Mouse (Mus musculus): ENCODE data around the gene Arl15. TPM values are rescaled to one million over a fixed set of nuclear protein-coding genes. Genes with fewer than 3 reads are reported as not detected.

Arl15 gene
- polyA plus RNA-seq, 1 experiment from 2014 or later, result 19.0 TPM

- Histone ChIP-seq H3K4me2 (replicated peaks; ENCODE audit: low read depth, low read length) (no peak overlapping the region), H3K9ac (ENCODE audit: low read depth, low read length) (no peak overlapping the region), H3K9me3 (ENCODE audit: control insufficient read depth, low read length) (no peaks in the 10 kb centered on the region), H3K27ac (ENCODE audit: low read depth, low read length) (no peak overlapping the region), H3K27me3 (ENCODE audit: control insufficient read depth, insufficient read depth, low read length) (peaks cover 2% of the 10 kb centered on the region; the same call in 1 of the 2 replicates), H3K4me1 (replicated peaks; ENCODE audit: control insufficient read depth, insufficient read depth, low read length) (no peaks in the 10 kb centered on the region), H3K4me3 (ENCODE audit: low read depth, low read length) (no peak overlapping the region), H3K36me3 (ENCODE audit: control insufficient read depth, insufficient read depth, low read length) (no peaks in the 10 kb centered on the region)
- DNase-seq (ENCODE audit: low spot score), result no peak
- 65% methylated on average over 6 of the region's 6 CpGs for WGBS
- no peak for ATAC-seq (ENCODE audit: low FRiP score)
These were observed 395.1 kb downstream of the Arl15 start for GRCm38 (mm10) chr13:114189441-114189840.

GRCm38 (mm10) chr13:114190898-114191297, 396.6 kb downstream of the Arl15 start:
- 93% methylated on average over 10 of the region's 10 CpGs for WGBS
- Histone ChIP-seq H3K4me1 (replicated peaks; ENCODE audit: control insufficient read depth, insufficient read depth, low read length) (no peaks in the 10 kb centered on the region), H3K9me3 (ENCODE audit: control insufficient read depth, low read length) (no peaks in the 10 kb centered on the region), H3K9ac (ENCODE audit: low read depth, low read length) (no peak overlapping the region), H3K4me3 (ENCODE audit: low read depth, low read length) (no peak overlapping the region), H3K36me3 (ENCODE audit: control insufficient read depth, insufficient read depth, low read length) (no peaks in the 10 kb centered on the region), H3K4me2 (replicated peaks; ENCODE audit: low read depth, low read length) (no peak overlapping the region), H3K27ac (ENCODE audit: low read depth, low read length) (no peak overlapping the region), H3K27me3 (ENCODE audit: control insufficient read depth, insufficient read depth, low read length) (peaks cover 2% of the 10 kb centered on the region; the same call in 1 of the 2 replicates)
- ATAC-seq (ENCODE audit: low FRiP score), result no peak
- no peak for DNase-seq (ENCODE audit: low spot score)

- DNase-seq (ENCODE audit: low spot score) (no peak), ATAC-seq (ENCODE audit: low FRiP score) (no peak)
- Histone ChIP-seq H3K27ac (ENCODE audit: low read depth, low read length) (no peak overlapping the region), H3K4me2 (replicated peaks; ENCODE audit: low read depth, low read length) (no peak overlapping the region), H3K4me1 (replicated peaks; ENCODE audit: control insufficient read depth, insufficient read depth, low read length) (no peaks in the 10 kb centered on the region), H3K4me3 (ENCODE audit: low read depth, low read length) (no peak overlapping the region), H3K9me3 (ENCODE audit: control insufficient read depth, low read length) (no peaks in the 10 kb centered on the region), H3K36me3 (ENCODE audit: control insufficient read depth, insufficient read depth, low read length) (no peaks in the 10 kb centered on the region), H3K27me3 (ENCODE audit: control insufficient read depth, insufficient read depth, low read length) (no peaks in the 10 kb centered on the region), H3K9ac (ENCODE audit: low read depth, low read length) (no peak overlapping the region)
- WGBS, result 87% methylated on average over 10 of the region's 10 CpGs
These were observed 404.0 kb downstream of the Arl15 start for GRCm38 (mm10) chr13:114198252-114198799.

- ATAC-seq (ENCODE audit: low FRiP score) (no peak), DNase-seq (ENCODE audit: low spot score) (no peak)
- no peak overlapping the region for H3K4me3 ChIP-seq (ENCODE audit: low read depth, low read length)
- WGBS, result 93% methylated on average over 6 of the region's 6 CpGs
- H3K4me2 ChIP-seq (replicated peaks; ENCODE audit: low read depth, low read length), result no peak overlapping the region
- no peak overlapping the region for H3K27ac ChIP-seq (ENCODE audit: low read depth, low read length)
- no peak overlapping the region for H3K9ac ChIP-seq (ENCODE audit: low read depth, low read length)
- H3K4me1 ChIP-seq (replicated peaks; ENCODE audit: control insufficient read depth, insufficient read depth, low read length), result no peaks in the 10 kb centered on the region
- H3K9me3 ChIP-seq (ENCODE audit: control insufficient read depth, low read length), result no peaks in the 10 kb centered on the region
- no peaks in the 10 kb centered on the region for H3K36me3 ChIP-seq (ENCODE audit: control insufficient read depth, insufficient read depth, low read length)
- no peaks in the 10 kb centered on the region for H3K27me3 ChIP-seq (ENCODE audit: control insufficient read depth, insufficient read depth, low read length)
These were observed 405.4 kb downstream of the Arl15 start for GRCm38 (mm10) chr13:114199746-114200145.

- 92% methylated on average over 7 of the region's 7 CpGs for WGBS
These were observed 406.2 kb downstream of the Arl15 start for GRCm38 (mm10) chr13:114200545-114200944.

GRCm38 (mm10) chr13:114202806-114203570, 408.7 kb downstream of the Arl15 start:
- Histone ChIP-seq H3K4me2 (replicated peaks; ENCODE audit: low read depth, low read length) (no peak overlapping the region), H3K4me1 (replicated peaks; ENCODE audit: control insufficient read depth, insufficient read depth, low read length) (no peaks in the 10 kb centered on the region), H3K27ac (ENCODE audit: low read depth, low read length) (no peak overlapping the region), H3K4me3 (ENCODE audit: low read depth, low read length) (no peak overlapping the region), H3K9me3 (ENCODE audit: control insufficient read depth, low read length) (no peaks in the 10 kb centered on the region), H3K36me3 (ENCODE audit: control insufficient read depth, insufficient read depth, low read length) (no peaks in the 10 kb centered on the region), H3K27me3 (ENCODE audit: control insufficient read depth, insufficient read depth, low read length) (no peaks in the 10 kb centered on the region), H3K9ac (ENCODE audit: low read depth, low read length) (no peak overlapping the region)
- DNase-seq (ENCODE audit: low spot score) (no peak), ATAC-seq (ENCODE audit: low FRiP score) (no peak)
- 89% methylated on average over 15 of the region's 15 CpGs for WGBS

More at GRCm38 (mm10) chr13:114200545-114200944, 406.2 kb downstream of the Arl15 start:
- Histone ChIP-seq H3K9ac (ENCODE audit: low read depth, low read length) (no peak overlapping the region), H3K27me3 (ENCODE audit: control insufficient read depth, insufficient read depth, low read length) (no peaks in the 10 kb centered on the region), H3K4me1 (replicated peaks; ENCODE audit: control insufficient read depth, insufficient read depth, low read length) (no peaks in the 10 kb centered on the region), H3K27ac (ENCODE audit: low read depth, low read length) (no peak overlapping the region), H3K4me2 (replicated peaks; ENCODE audit: low read depth, low read length) (no peak overlapping the region), H3K4me3 (ENCODE audit: low read depth, low read length) (no peak overlapping the region), H3K36me3 (ENCODE audit: control insufficient read depth, insufficient read depth, low read length) (no peaks in the 10 kb centered on the region), H3K9me3 (ENCODE audit: control insufficient read depth, low read length) (no peaks in the 10 kb centered on the region)
- ATAC-seq (ENCODE audit: low FRiP score), result no peak
- DNase-seq (ENCODE audit: low spot score), result no peak

Other genes starting within 250 kb of the Arl15 start
- gene Snx18, start 175.9 kb upstream of the Arl15 start, polyA plus RNA-seq (2014; fragmentation: Nextera tagmentation; extraction: Ambion mirVana), result 22.0 and 25.8 TPM in 2 replicates
- not detected in 2 replicates for gene Hspb3, start 130.8 kb upstream of the Arl15 start, polyA plus RNA-seq (2014; fragmentation: Nextera tagmentation; extraction: Ambion mirVana)

Data from hindbrain, embryonic 11.5 days (tissue).